Mouse (Mus musculus): ENCODE data around the gene Gbp9. TPM values are rescaled to one million over a fixed set of nuclear protein-coding genes. Genes with fewer than 3 reads are reported as not detected.
"Not testable (repeated sequence)": the region's sequence is repeated elsewhere in the genome, so short reads cannot be mapped to it uniquely, and the experiment has no call there.

Gbp9 gene
- total RNA-seq, 2 experiments from 2014 or later = 10.2 to 12.2 TPM

GRCm38 (mm10) chr5:105063321-105063720, 76.0 kb downstream of the Gbp9 start:
- no peak for DNase-seq
- intact Hi-C loops (cut with DNase I) = no loop called here

- intact Hi-C loops (cut with DNase I); DNase-seq: not testable (repeated sequence)
Measured at GRCm38 (mm10) chr5:105062403-105062802, 76.9 kb downstream of the Gbp9 start.

GRCm38 (mm10) chr5:105060224-105060623, 79.1 kb downstream of the Gbp9 start:
- intact Hi-C loops (cut with DNase I) = no loop called here

GRCm38 (mm10) chr5:105055279-105055678, 84.1 kb downstream of the Gbp9 start:
- intact Hi-C loops (cut with DNase I) = no loop called here
- no peak for DNase-seq

More at GRCm38 (mm10) chr5:105060224-105060623, 79.1 kb downstream of the Gbp9 start:
- DNase-seq = no peak

- not testable (repeated sequence) for DNase-seq
Measured at GRCm38 (mm10) chr5:105053471-105054169, 85.7 kb downstream of the Gbp9 start.

GRCm38 (mm10) chr5:105032362-105032761, 107.0 kb downstream of the Gbp9 start:
- peak in 1 of 2 experiments; percentile 14 for DNase-seq
- intact Hi-C loops (cut with DNase I) = no loop called here

More at GRCm38 (mm10) chr5:105053471-105054169, 85.7 kb downstream of the Gbp9 start:
- intact Hi-C loops (cut with DNase I) = not testable (repeated sequence)

Other genes starting within 250 kb of the Gbp9 start
- under 1 TPM; 0.33 to 0.88 TPM for gene Abcg3, start 156.8 kb downstream of the Gbp9 start, total RNA-seq (2021)
- 1 to 10 TPM in 1 of 2 experiments, under 1 TPM in 1; 0.10 to 1.3 TPM for gene Gbp8, start within 50 bp of the Gbp9 start, total RNA-seq (2021)
- 1 to 10 TPM; 6.5 to 7.0 TPM for gene Gbp4, start within 50 bp of the Gbp9 start, total RNA-seq (2021)
- gene Gbp10, start 100.0 kb upstream of the Gbp9 start, total RNA-seq (2021) = under 1 TPM in 1 of 2 experiments, not detected in 1; 0.20 TPM
- under 1 TPM; 0.07 to 0.12 TPM for gene Gm43302, start 154.2 kb upstream of the Gbp9 start, total RNA-seq (2021)
- gene Gbp6, start 154.2 kb upstream of the Gbp9 start, total RNA-seq (2021) = 1 to 10 TPM; 2.1 to 2.6 TPM

Measured in heart, postnatal 14 days (tissue).